Mouse (Mus musculus): ENCODE measurements at regions not wholly inside any gene's neighbourhood (a gene's known extent, or its start where the extent isn't known, plus 50 kb on each side); places are given as distances from the start of the nearest gene placed in this dataset.

DNA sequence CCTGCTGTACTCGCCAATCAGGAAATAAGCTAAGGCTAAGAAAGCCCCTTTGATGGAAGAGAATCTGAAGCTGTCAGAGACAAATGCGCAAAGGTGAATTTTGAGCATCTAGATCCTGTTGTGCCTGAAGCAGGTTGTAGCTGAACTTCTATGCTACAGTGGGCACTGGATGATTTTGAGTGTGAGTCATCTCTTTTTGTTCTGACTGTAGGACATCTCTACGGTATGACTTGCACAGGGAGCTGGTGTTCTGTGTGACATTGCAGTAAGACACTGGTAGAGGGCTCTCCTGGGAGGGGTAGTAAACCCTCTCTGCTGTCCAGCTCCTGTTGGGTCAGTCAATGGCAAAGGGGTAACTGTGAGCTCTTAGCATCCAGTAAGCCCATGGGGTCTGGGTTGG lies 71.4 kb upstream of the Rbpj start:
- TF ChIP-seq NRF1 (IDR thresholded peaks at IDR 0.05; ENCODE audit: insufficient read depth, low read depth, low read length, poor library complexity, severe bottlenecking) (no peak), ELF1 (IDR thresholded peaks at IDR 0.05; ENCODE audit: low read depth, low read length) (no peak), POLR2A (IDR thresholded peaks at IDR 0.05; ENCODE audit: control insufficient read depth in 1 of 2, insufficient read depth in 1 of 2, low read depth in 1 of 2, low read length in 2 of 2, poor library complexity in 1 of 2) (no peak)

Data from MEL (cell line).